Mouse (Mus musculus) right cerebral cortex, adult 2 months (tissue): ENCODE results near the gene Ppp6r1.

Experiments
- DNase-seq, 2 experiments: peaks; one replicate each; pipeline ENCODE4 v3.0.0; 2021 to 2022; ENCODE audit warnings: low spot score in 2 of 2

Gene Ppp6r1

GRCm38 (mm10) chr7:4658912-4659551 lies at the start of gene Ppp6r1:
Ppp6r1 (minus strand) TSS chr7:4659019.
- peak; percentile 97 to 98 for DNase-seq

DNA sequence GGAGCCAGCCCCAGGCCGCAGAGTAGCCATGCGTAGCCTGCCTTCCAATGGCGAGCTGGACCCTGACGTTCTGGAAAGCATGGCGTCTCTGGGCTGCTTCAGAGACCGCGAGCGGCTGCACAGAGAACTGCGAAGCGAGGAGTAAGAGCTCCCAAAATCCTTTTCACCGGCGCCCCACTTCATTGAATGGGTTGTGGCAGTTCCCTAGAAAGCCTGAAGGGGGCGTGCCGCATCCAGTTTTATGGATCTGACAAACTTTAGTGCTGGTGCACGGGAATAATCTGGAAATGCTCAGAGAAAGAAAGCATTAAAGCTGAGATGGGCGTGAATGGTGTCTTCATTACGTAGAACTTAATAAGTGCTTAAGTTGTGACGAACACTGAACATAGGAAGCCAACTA lies 46.3 kb upstream of the Ppp6r1 start:
- DNase-seq: peak in 1 of 2 experiments; percentile 23

GRCm38 (mm10) chr7:4703195-4703594 lies 44.4 kb upstream of the Ppp6r1 start:
- DNase-seq: no peak

- no peak for DNase-seq
Measured at GRCm38 (mm10) chr7:4702334-4702733, 43.5 kb upstream of the Ppp6r1 start.

DNA sequence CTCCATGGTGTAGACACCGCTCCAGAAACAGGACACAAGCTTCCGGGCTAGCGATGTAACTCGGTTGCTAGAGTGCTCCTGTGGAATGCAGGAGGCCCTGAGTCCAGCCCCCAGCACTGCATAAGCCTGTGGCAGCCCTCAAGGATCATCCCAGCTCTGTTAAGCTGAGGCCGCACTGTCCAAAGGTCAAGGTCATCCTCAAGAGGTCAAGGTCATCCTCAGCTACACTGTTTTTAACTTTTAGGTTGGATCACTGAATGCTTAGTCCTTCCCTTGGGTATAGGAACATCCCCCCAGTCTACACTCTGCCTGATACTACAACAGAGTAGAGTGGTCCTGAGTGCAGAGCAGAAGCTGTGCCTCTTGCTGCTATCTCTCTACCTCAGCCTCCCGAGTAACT lies 34.2 kb upstream of the Ppp6r1 start:
- no peak for DNase-seq

DNA sequence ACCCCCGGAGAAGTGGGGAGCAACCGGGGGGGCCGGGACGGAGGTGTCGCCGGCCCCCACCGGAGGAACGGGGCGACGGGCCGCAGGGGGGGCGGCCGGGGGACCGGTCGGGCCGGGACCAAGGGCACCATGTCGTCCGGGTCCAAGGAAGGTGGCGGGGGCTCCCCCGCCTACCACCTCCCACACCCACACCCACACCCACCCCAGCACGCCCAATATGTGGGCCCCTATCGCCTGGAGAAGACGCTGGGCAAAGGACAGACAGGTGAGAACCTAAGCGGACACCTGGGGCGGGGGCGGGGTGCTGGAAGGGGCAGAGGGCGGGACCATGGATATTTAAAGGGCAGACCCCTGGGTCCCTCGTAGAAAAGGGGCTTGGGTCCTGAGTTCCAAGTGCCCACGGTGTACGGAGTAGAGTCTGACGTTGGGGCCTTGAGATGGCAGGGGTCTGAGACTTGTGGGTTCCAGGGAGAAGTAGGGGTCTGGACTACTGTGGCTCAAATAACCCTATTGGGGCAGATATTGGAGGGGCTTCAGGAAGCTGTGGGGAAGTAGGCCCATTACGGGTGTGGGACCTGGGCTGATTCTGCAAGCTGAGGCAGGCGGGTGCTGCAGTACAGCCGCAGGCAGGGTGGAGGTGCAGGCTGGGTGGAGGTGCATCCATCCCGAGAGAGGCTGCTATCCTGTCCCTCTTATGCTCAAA lies 32.3 kb upstream of the Ppp6r1 start:
- DNase-seq: peak; percentile 31 to 43

DNA sequence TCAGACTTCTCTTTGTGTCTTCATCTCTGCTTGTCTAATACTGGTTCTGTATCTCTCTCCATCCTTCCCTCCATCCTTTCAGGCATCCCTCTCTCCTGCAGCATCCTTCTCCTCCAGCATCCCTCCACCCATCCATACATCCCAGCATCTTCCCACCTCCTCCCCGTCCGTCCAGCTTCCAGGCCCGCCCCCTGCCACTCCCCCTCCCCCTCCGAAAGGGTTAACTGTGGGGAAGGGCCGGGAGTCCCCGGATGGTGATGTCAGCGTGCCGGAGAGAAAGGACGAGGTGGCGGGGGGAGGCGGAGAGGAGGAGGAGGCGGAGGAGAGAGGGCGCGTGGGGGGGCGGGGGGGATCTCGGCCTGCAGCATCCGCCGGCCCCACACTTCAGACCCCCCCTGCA lies 31.6 kb upstream of the Ppp6r1 start, which contains the start of gene Brsk1:
Brsk1 (plus strand) TSS at position 218 of the 400 bp plus-strand sequence.
- peak; percentile 76 to 86 for DNase-seq

GRCm38 (mm10) chr7:4684632-4685417 lies 26.0 kb upstream of the Ppp6r1 start, which contains the start of gene Hspbp1:
Hspbp1 (minus strand) TSS chr7:4685068.
- peak; percentile 90 to 96 for DNase-seq

GRCm38 (mm10) chr7:4684203-4684602 lies 25.4 kb upstream of the Ppp6r1 start:
- DNase-seq: no peak

DNA sequence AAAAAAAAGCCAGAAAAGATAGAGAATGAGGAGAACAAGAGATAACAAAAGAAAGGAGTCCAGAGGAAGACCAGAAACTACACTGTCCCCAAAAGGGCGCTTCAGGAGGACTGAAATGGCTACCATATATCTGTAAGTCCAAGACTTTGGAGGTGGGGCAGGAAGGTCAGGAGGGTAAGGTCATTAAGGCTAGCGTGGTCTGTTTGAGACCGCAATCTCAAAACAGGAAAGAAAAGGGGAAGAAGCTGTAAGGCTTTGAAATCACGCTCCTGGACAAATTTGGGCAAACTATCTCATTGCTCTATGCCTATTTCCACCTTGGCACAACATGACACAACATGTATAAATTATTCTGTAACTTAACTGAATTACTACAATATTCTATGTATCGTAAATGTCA lies 24.5 kb upstream of the Ppp6r1 start:
- no peak for DNase-seq

- DNase-seq: no peak
Measured at GRCm38 (mm10) chr7:4675200-4675599, 16.4 kb upstream of the Ppp6r1 start.

GRCm38 (mm10) chr7:4674114-4674731 lies 15.4 kb upstream of the Ppp6r1 start:
- no peak for DNase-seq

- DNase-seq: no peak
Measured at GRCm38 (mm10) chr7:4671956-4672355, 13.1 kb upstream of the Ppp6r1 start.

DNA sequence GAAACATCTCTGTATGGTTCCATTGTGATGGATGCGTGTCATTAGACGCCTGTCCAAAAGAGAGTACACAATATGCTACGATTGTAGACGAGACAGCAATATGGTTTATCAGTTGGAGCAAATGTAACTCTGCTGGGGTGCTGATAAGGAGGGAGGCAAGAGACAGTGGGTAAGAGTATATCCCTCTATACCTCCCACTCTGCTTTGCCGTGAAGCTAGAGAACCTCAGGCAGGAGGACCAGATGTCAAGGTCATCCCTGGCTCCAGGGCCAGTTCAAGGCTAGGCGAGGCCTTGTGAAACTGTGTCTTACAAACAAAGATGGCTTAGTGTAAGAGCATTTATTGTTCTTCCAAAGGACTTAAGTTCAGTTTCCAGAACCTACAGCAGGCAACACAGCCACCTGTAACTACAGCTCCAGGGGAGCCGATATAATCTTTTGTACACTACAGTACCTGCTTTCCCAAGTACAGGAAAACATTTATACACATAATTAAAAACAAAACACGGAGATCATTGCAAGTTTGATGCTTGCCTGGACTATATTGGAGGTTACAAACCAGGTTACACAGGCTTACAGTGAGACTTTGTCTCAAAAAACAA lies 11.9 kb upstream of the Ppp6r1 start:
- no peak for DNase-seq

- DNase-seq: no peak
Measured at GRCm38 (mm10) chr7:4669156-4669555, 10.3 kb upstream of the Ppp6r1 start.

- DNase-seq: no peak
Measured at GRCm38 (mm10) chr7:4668506-4668905, 9.7 kb upstream of the Ppp6r1 start.

- DNase-seq: no peak
Measured at GRCm38 (mm10) chr7:4666871-4667270, 8.1 kb upstream of the Ppp6r1 start.

DNA sequence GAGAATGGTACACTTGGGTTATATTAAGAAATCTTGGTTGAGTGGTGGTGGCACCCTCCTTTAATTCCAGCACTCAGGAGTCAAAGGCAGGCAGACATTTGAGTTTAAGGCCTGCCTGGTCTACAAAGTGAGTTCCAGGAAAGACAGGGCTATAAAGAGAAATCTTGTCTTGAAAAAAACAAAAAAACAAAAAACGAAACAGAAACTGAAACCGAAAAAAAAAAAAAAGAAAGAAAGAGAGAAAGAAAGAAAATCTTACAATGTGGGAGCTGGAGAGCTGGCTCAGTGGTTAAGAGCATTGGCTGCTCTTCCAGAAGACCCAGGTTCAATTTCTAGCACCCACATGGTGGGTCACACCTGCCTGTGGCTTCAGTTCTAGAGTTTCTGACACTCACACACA lies 4.9 kb upstream of the Ppp6r1 start:
- no peak for DNase-seq

DNA sequence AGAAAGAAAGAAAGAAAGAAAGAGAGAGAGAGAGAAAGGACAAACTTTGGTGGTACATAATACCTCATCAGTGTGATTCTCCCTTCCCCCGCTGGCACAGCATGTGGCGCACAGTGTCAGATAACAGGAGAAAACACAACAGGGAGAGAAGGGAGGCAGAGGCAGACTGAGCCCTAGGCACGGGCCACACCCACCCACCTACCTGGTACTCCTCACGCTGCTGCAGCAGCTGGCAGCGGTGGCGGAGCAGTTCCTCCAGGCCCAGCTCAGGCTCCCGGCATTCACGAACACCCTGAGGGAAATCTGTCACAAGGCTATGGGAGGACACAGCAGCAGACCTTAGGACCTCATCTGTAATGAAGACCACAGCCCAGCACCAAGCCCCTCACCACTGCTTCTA lies 4.4 kb upstream of the Ppp6r1 start:
- DNase-seq: no peak

GRCm38 (mm10) chr7:4659911-4660443 lies 1.2 kb upstream of the Ppp6r1 start:
- no peak for DNase-seq

GRCm38 (mm10) chr7:4658128-4658907 lies 501 bp downstream of the Ppp6r1 start:
- DNase-seq: peak in 1 of 2 experiments; percentile 34
